Mouse (Mus musculus) c-Kit-positive CD71-negative TER-119-negative erythroid progenitor cells, embryonic 14.5 days (primary cell): ENCODE results near the gene Sec61a1.
A peak's percentile ranks its signal among the peaks of the same experiment; 100 is the strongest.

Experiments used
- DNase-seq: peaks from one replicate; pipeline ENCODE4 v3.0.0-alpha.2; 2013; ENCODE audit warnings: low read depth

Gene Sec61a1

GRCm38 (mm10) chr6:88518404-88519263, at the start of gene Sec61a1:
TSS of gene Sec61a1 (minus strand) at chr6:88518905.
- peak; percentile 84 for DNase-seq

- no peak for DNase-seq
Measured at GRCm38 (mm10) chr6:88566676-88567075, 48.0 kb upstream of the Sec61a1 start.

- no peak for DNase-seq
Measured at GRCm38 (mm10) chr6:88565033-88565432, 46.3 kb upstream of the Sec61a1 start.

GRCm38 (mm10) chr6:88560156-88560555, 41.5 kb upstream of the Sec61a1 start:
- DNase-seq = no peak

GRCm38 (mm10) chr6:88559688-88560087, 41.0 kb upstream of the Sec61a1 start:
- no peak for DNase-seq

GRCm38 (mm10) chr6:88558076-88558475, 39.4 kb upstream of the Sec61a1 start:
- no peak for DNase-seq

GRCm38 (mm10) chr6:88557548-88557947, 38.8 kb upstream of the Sec61a1 start:
- no peak for DNase-seq

- DNase-seq = no peak
Measured at GRCm38 (mm10) chr6:88549916-88550315, 31.2 kb upstream of the Sec61a1 start.

DNA sequence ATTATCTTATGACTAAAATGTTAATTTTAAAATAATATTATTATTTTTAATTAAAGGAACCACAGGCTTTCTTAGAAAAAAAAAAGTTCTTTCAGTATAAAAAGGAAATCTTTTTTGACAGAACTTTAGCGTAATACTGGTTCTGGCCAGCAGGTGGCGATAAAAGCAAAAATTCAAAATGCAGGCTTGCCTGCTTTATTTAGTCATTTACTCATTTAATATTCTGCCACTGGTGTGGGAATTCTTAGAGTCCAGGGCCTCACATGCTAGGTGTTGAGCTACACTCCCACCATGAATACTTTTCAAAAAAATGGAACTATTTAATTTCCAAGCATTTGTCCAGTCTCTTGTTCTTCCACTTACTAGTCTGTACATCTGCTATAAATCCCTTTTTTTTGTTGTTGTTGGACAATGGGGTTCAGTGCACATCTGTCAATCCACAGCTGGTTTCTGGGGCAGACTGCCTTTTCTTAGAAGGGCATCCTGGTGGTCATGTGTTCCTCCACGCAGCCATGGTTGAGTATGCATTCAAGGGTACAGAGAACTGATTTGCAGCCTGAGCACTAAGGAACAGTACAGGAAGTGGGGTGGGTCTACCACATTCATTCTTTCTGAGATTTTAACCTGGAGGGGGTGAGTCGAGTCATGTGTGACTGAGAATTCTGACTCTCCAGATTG, 30.6 kb upstream of the Sec61a1 start:
- peak; percentile 36 for DNase-seq

DNA sequence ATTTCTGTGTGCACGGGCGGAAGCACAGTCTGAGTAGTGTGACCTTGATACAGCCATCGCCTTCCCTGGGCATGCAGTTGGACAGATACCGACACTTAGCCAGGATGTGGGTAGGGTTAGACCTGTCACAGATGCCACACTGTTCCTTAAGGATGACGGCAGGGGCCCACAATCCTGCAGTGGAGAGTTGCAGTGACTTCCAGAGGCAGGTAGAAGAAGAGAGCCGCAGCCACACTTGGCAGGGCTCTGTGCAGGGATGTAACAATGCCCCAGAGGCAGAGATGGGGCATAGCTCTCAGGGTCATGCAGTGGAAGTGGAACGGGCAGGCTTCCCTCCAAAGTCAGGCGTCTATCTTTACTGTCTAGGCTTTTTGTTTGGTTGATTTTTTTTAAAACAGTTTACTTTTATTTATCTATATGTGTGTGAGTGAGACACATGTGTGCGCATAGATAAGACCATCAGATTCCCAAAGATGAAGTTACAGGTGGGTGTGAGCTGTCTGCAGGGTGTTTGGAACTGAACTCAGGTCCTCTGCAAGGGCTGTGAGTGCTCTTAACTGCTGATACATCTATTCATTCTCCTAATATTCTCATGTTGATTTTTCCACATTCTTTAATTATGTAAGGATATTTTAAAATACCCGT, 29.8 kb upstream of the Sec61a1 start:
- DNase-seq = no peak

GRCm38 (mm10) chr6:88545397-88545790, 26.7 kb upstream of the Sec61a1 start:
- DNase-seq = no peak

DNA sequence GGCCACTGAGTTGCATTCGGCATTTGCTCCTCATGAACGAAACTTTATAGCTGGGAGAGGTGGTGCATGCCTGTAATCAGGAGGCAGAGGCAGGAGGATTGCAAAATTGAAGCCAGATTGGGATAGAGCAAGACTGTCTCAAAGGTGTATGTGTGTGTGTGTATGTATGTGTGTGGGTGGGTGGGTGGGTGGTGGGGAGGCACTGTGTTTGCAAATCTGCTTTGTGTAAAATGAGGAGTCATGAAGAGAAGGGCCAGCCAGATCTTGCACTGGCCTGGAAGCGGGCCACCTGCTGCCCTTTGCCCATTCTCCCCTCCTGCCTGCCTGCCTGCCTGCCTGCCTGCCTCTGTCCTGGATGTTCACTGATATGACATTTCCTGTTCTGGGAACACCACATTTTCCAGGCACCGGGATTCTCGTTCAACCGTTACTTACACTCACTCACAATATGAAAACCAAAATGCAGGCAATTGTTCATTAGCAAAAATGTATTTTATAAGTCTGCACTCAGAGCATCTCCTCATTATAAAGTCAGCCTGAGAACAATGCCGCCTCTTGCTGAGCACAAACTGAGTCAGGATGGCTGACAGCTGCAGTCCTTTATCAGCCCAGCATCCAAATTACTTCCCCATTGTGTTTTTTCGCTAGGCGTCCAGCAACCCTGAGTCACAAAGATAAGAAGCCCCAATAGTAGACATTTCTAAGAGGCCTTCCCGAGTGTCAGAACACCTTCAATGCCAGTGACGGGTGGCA, 26.1 kb upstream of the Sec61a1 start:
- DNase-seq = peak; percentile 29

- no peak for DNase-seq
Measured at GRCm38 (mm10) chr6:88544241-88544640, 25.5 kb upstream of the Sec61a1 start.

DNA sequence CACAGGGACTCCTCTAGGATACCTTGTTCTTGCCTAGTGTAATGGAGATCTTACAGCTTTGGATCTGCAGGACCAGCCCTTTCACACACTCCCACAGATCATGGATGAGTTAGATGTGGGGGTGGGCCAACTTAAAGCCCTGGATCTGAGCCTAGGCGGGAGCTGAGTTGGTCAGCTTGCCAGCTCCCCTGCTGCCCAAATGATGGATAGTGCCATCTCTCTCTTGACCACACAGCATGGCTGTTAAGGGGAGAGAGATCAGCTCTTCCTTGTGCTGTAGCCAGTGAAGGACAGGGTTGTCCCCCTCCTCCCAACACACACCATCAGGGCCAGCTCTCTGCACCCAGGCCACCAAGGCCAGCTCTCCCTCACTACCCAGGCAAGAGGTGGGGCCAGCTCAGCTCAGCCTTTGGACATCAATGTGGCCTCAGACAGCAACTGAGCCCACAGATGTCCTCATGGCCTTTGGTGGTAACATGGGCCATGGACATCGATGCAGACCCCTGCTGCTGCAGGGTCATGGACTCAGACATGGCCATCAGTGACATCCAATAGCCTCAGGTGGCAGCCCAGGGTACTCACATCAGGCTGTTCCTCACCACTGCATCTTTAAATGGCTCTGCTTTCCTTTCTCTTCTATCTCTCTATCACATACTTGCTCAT, 21.5 kb upstream of the Sec61a1 start:
- no peak for DNase-seq

DNA sequence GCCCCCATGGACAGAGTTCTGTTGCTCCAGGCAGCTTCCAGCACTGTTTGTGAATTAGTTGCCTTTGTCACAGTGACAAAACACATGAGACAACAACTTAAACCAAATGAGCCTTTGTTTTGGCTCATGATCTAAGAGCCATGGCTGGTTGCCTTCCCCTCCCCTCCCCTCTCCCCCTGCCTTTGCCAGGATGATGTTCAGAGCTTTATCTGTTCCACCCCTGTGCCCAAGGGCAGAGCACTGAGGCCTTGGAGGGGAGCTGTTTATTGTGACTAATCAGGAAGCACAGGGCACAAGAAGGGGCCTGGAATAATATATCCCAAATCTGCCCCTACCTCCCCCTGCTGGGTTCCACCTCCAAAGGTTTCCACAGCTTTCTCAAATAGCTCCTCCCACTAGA, 11.6 kb upstream of the Sec61a1 start:
- no peak for DNase-seq

GRCm38 (mm10) chr6:88524056-88524455, 5.4 kb upstream of the Sec61a1 start:
- no peak for DNase-seq

DNA sequence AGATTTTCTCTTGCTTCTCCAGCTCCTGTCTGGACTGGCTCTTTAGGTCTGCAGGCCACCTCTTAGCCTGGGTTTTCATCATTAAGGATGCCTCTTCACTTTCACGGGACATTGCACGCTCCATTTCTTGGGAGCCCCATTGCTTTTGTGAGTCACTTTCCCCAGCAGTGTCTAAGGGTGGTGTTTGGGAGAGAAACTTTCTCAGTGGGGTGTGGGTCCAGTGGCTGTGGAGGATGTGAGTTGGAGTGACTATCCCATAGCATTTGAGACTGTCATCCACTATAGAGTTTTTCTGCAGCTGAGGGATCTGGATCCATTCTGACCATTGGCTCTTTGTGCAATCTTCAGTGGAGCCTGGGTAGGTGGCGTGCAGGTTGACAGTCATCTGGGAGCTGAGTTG, 4.7 kb upstream of the Sec61a1 start:
- no peak for DNase-seq

GRCm38 (mm10) chr6:88523043-88523442, 4.3 kb upstream of the Sec61a1 start:
- no peak for DNase-seq

GRCm38 (mm10) chr6:88522606-88523005, 3.9 kb upstream of the Sec61a1 start:
- no peak for DNase-seq

GRCm38 (mm10) chr6:88521821-88522220, 3.1 kb upstream of the Sec61a1 start:
- DNase-seq = no peak

GRCm38 (mm10) chr6:88517701-88518403, 853 bp downstream of the Sec61a1 start:
- no peak for DNase-seq
